Mouse (Mus musculus) stomach, embryonic 16.5 days (tissue): ENCODE data around the gene Vegfa. TPM values are rescaled to one million over a fixed set of nuclear protein-coding genes. Genes with fewer than 3 reads are reported as not detected.

ENCODE experiments used
- ATAC-seq: fragments of 200-750 bp; cut with Nextera tagmentation; 2 replicates; pipeline ENCODE4 v1.8.0; 2017; ENCODE audit warnings: moderate number of reproducible peaks, moderate TSS enrichment; ENCODE audit not compliant: insufficient read depth, low FRiP score
- H3K27ac ChIP-seq: fragments of 300-500 bp; sonication (generic); 2 replicates; pipeline ENCODE4 v1.5.1; 2014; ENCODE audit warnings: low read length
- H3K27me3 ChIP-seq: fragments of 300-500 bp; sonication (generic); 2 replicates; pipeline ENCODE4 v1.6.1; 2014; ENCODE audit warnings: low read length, control low read depth, mixed read lengths; ENCODE audit not compliant: control insufficient read depth, insufficient read depth
- H3K36me3 ChIP-seq: fragments of 300-500 bp; sonication (generic); 2 replicates; pipeline ENCODE4 v1.6.1; 2014; ENCODE audit warnings: low read length; ENCODE audit not compliant: control insufficient read depth, insufficient read depth
- H3K4me1 ChIP-seq: fragments of 300-500 bp; sonication (generic); 2 replicates; pipeline ENCODE4 v1.6.1; 2014; ENCODE audit warnings: low read length, control low read depth, mixed read lengths; ENCODE audit not compliant: control insufficient read depth, insufficient read depth
- H3K4me2 ChIP-seq: fragments of 300-500 bp; sonication (generic); 2 replicates; pipeline ENCODE4 v1.6.1; 2014; ENCODE audit warnings: low read depth, low read length, mixed read lengths
- H3K4me3 ChIP-seq: fragments of 300-500 bp; sonication (generic); replicated peaks from 2 replicates; pipeline ENCODE4 v1.5.1; 2014; ENCODE audit warnings: mild to moderate bottlenecking, low read length
- H3K9ac ChIP-seq: fragments of 300-500 bp; sonication (generic); 2 replicates; pipeline ENCODE4 v1.6.1; 2014; ENCODE audit warnings: low read length
- H3K9me3 ChIP-seq: fragments of 300-500 bp; sonication (generic); replicated peaks from 2 replicates; pipeline ENCODE4 v1.6.1; 2016; ENCODE audit warnings: low read length, control low read depth; ENCODE audit not compliant: control insufficient read depth
- WGBS: fragments of 180-500 bp; shearing (Covaris S2); extraction: QIAGEN DNeasy Blood & Tissue Kit; methylation state at CpG from one replicate; pipeline ENCODE4 v1.1.7; 2014; 5-methylcytosine and 5-hydroxymethylcytosine counted together
- polyA plus RNA-seq: library from polyadenylated mRNA; unstranded; fragments of >200 nt; fragmentation: Nextera tagmentation; extraction: Ambion mirVana; gene quantifications from 2 replicates; pipeline ENCODE4 v1.2.1, GENCODE M21; 2015

The Vegfa gene
- polyA plus RNA-seq: 3.6 and 3.9 TPM in 2 replicates

GRCm38 (mm10) chr17:46032257-46032991, at the start of gene Vegfa:
TSS of gene Vegfa (minus strand) at chr17:46032369.
- Histone ChIP-seq H3K27me3 (no peaks in the 10 kb centered on the region), H3K9ac (peak within 1 kb of the TSS; percentile 98), H3K36me3 (no peaks in the 10 kb centered on the region), H3K4me2 (peak within 1 kb of the TSS; percentile 91), H3K4me1 (peaks cover 35% of the 10 kb centered on the region), H3K9me3 (no peaks in the 10 kb centered on the region), H3K27ac (peak within 1 kb of the TSS; percentile 98), H3K4me3 (peak within 1 kb of the TSS; percentile 86)
- ATAC-seq: peak; percentile 85
- WGBS: under 1% methylated on average over 40 of the region's 40 CpGs

- H3K36me3 ChIP-seq: no peaks in the 10 kb centered on the region
- H3K9ac ChIP-seq: 0 out of 2 replicates have a peak overlapping the region, but pooled peaks have one; percentile 2
- ATAC-seq: peak; percentile 15; the same call in 1 of the 2 replicates
- H3K9me3 ChIP-seq: peaks cover 3% of the 10 kb centered on the region; the same call in 1 of the 2 replicates
- H3K4me3 ChIP-seq: no peak overlapping the region
- H3K27ac ChIP-seq: no peak overlapping the region
- peaks cover 35% of the 10 kb centered on the region for H3K4me1 ChIP-seq
- no peaks in the 10 kb centered on the region for H3K27me3 ChIP-seq
- H3K4me2 ChIP-seq: no peak overlapping the region
- WGBS: 51% methylated on average over 7 of the region's 7 CpGs
Measured at GRCm38 (mm10) chr17:46081657-46082056, 49.5 kb upstream of the Vegfa start.

GRCm38 (mm10) chr17:46081042-46081441, 48.9 kb upstream of the Vegfa start:
- Histone ChIP-seq H3K4me1 (peaks cover 30% of the 10 kb centered on the region), H3K9me3 (peaks cover 3% of the 10 kb centered on the region; the same call in 1 of the 2 replicates), H3K4me3 (no peak overlapping the region), H3K9ac (no peak overlapping the region; the same call in 1 of the 2 replicates), H3K4me2 (no peak overlapping the region), H3K27ac (no peak overlapping the region), H3K27me3 (no peaks in the 10 kb centered on the region), H3K36me3 (no peaks in the 10 kb centered on the region)
- 43% methylated on average over 5 of the region's 5 CpGs for WGBS
- ATAC-seq: no peak

- peaks cover 3% of the 10 kb centered on the region; the same call in 1 of the 2 replicates for H3K9me3 ChIP-seq
- peaks cover 33% of the 10 kb centered on the region for H3K4me1 ChIP-seq
- 65% methylated on average over 7 of the region's 7 CpGs for WGBS
- H3K9ac ChIP-seq: no peak overlapping the region
- ATAC-seq: no peak
- H3K4me2 ChIP-seq: no peak overlapping the region
- no peaks in the 10 kb centered on the region for H3K27me3 ChIP-seq
- no peaks in the 10 kb centered on the region for H3K36me3 ChIP-seq
- no peak overlapping the region for H3K27ac ChIP-seq
- no peak overlapping the region for H3K4me3 ChIP-seq
Measured at GRCm38 (mm10) chr17:46080388-46080787, 48.2 kb upstream of the Vegfa start.

- Histone ChIP-seq H3K4me2 (no peak overlapping the region), H3K9ac (no peak overlapping the region), H3K4me1 (peaks cover 32% of the 10 kb centered on the region), H3K36me3 (no peaks in the 10 kb centered on the region), H3K27ac (no peak overlapping the region), H3K4me3 (no peak overlapping the region), H3K9me3 (peaks cover 3% of the 10 kb centered on the region; the same call in 1 of the 2 replicates), H3K27me3 (no peaks in the 10 kb centered on the region)
- ATAC-seq: no peak
- WGBS: 77% methylated on average over 2 of the region's 2 CpGs
Measured at GRCm38 (mm10) chr17:46079037-46079436, 46.9 kb upstream of the Vegfa start.

GRCm38 (mm10) chr17:46077921-46078534, 45.9 kb upstream of the Vegfa start:
- H3K36me3 ChIP-seq: no peaks in the 10 kb centered on the region
- H3K4me1 ChIP-seq: peaks cover 35% of the 10 kb centered on the region
- no peaks in the 10 kb centered on the region for H3K27me3 ChIP-seq
- H3K27ac ChIP-seq: no peak overlapping the region
- peaks cover 3% of the 10 kb centered on the region; the same call in 1 of the 2 replicates for H3K9me3 ChIP-seq
- ATAC-seq: no peak
- no peak overlapping the region for H3K4me3 ChIP-seq
- H3K9ac ChIP-seq: no peak overlapping the region
- no peak overlapping the region for H3K4me2 ChIP-seq
- WGBS: 87% methylated on average over 12 of the region's 12 CpGs

GRCm38 (mm10) chr17:46076260-46076551, 44.0 kb upstream of the Vegfa start:
- Histone ChIP-seq H3K27ac (no peak overlapping the region), H3K9ac (no peak overlapping the region), H3K27me3 (no peaks in the 10 kb centered on the region), H3K4me3 (no peak overlapping the region), H3K9me3 (peaks cover 3% of the 10 kb centered on the region; the same call in 1 of the 2 replicates), H3K4me2 (no peak overlapping the region), H3K4me1 (peaks cover 27% of the 10 kb centered on the region), H3K36me3 (no peaks in the 10 kb centered on the region)
- 71% methylated on average over 1 of the region's 1 CpGs for WGBS
- ATAC-seq: no peak

- no peak for ATAC-seq
- peak overlapping the region; percentile 24; the same call in 1 of the 2 replicates for H3K27ac ChIP-seq
- H3K27me3 ChIP-seq: no peaks in the 10 kb centered on the region
Measured at GRCm38 (mm10) chr17:46075551-46076259, 43.5 kb upstream of the Vegfa start.

GRCm38 (mm10) chr17:46075116-46075485, 42.9 kb upstream of the Vegfa start:
- Histone ChIP-seq H3K4me1 (peaks cover 23% of the 10 kb centered on the region), H3K27ac (peak overlapping the region; percentile 12; the same call in 1 of the 2 replicates), H3K27me3 (no peaks in the 10 kb centered on the region), H3K9me3 (peaks cover 3% of the 10 kb centered on the region; the same call in 1 of the 2 replicates), H3K4me3 (no peak overlapping the region), H3K9ac (0 out of 2 replicates have a peak overlapping the region, but pooled peaks have one; percentile 6), H3K36me3 (no peaks in the 10 kb centered on the region), H3K4me2 (no peak overlapping the region)
- ATAC-seq: no peak
- 49% methylated on average over 3 of the region's 3 CpGs for WGBS

More at GRCm38 (mm10) chr17:46075551-46076259, 43.5 kb upstream of the Vegfa start:
- no peak overlapping the region for H3K4me2 ChIP-seq
- WGBS: 70% methylated on average over 5 of the region's 5 CpGs
- peaks cover 3% of the 10 kb centered on the region; the same call in 1 of the 2 replicates for H3K9me3 ChIP-seq
- H3K4me1 ChIP-seq: peaks cover 23% of the 10 kb centered on the region
- no peak overlapping the region for H3K9ac ChIP-seq
- no peak overlapping the region for H3K4me3 ChIP-seq
- no peaks in the 10 kb centered on the region for H3K36me3 ChIP-seq
